Mouse (Mus musculus) midbrain, embryonic 10.5 days (tissue): ENCODE results near the gene Uap1l1. TPM values are rescaled to one million over a fixed set of nuclear protein-coding genes. Genes with fewer than 3 reads are reported as not detected.

ENCODE experiments used
- DNase-seq: peaks from one replicate; pipeline ENCODE4 v3.0.0-alpha.2; 2017; ENCODE audit warnings: low spot score
- H3K27ac ChIP-seq: fragments of 300-500 bp; sonication (generic); replicated peaks from 2 replicates; pipeline ENCODE4 v1.5.1; 2016; ENCODE audit warnings: mild to moderate bottlenecking
- H3K27me3 ChIP-seq: fragments of 300-500 bp; sonication (generic); 2 replicates; pipeline ENCODE4 v1.6.1; 2016; ENCODE audit warnings: low read depth, mild to moderate bottlenecking; ENCODE audit not compliant: poor library complexity, severe bottlenecking
- H3K36me3 ChIP-seq: fragments of 300-500 bp; sonication (generic); 2 replicates; pipeline ENCODE4 v1.6.1; 2016; ENCODE audit warnings: mild to moderate bottlenecking, moderate library complexity
- H3K4me1 ChIP-seq: fragments of 300-500 bp; sonication (generic); 2 replicates; pipeline ENCODE4 v1.6.1; 2016
- H3K4me3 ChIP-seq: fragments of 300-500 bp; sonication (generic); 2 replicates; pipeline ENCODE4 v1.5.1; 2016; ENCODE audit warnings: mild to moderate bottlenecking, moderate library complexity
- H3K9me3 ChIP-seq: fragments of 300-500 bp; sonication (generic); replicated peaks from 2 replicates; pipeline ENCODE4 v1.6.1; 2016; ENCODE audit warnings: mild to moderate bottlenecking
- WGBS: fragments of 180-500 bp; shearing (Covaris S2); methylation state at CpG from one replicate; pipeline ENCODE4 v1.1.7; 2016; 5-methylcytosine and 5-hydroxymethylcytosine counted together
- polyA plus RNA-seq: library from polyadenylated mRNA; unstranded; fragments of >200 nt; fragmentation: Nextera tagmentation; extraction: Ambion mirVana; gene quantifications from 2 replicates; pipeline ENCODE4 v1.2.1, GENCODE M21; 2016

Gene Uap1l1
- polyA plus RNA-seq, 1 experiment from 2014 or later, result 8.4 TPM

- Histone ChIP-seq H3K36me3 (peaks cover under 1% of the 10 kb centered on the region; the same call in 1 of the 2 replicates), H3K27ac (no peak overlapping the region), H3K4me3 (no peak overlapping the region), H3K27me3 (no peaks in the 10 kb centered on the region), H3K9me3 (no peaks in the 10 kb centered on the region), H3K4me1 (peaks cover 14% of the 10 kb centered on the region)
- DNase-seq, result peak; percentile 36
- WGBS, result 40% methylated on average over 7 of the region's 7 CpGs
These were observed 37.0 kb downstream of the Uap1l1 start for GRCm38 (mm10) chr2:25328440-25328839.

- no peak overlapping the region for H3K4me3 ChIP-seq
- H3K9me3 ChIP-seq, result no peaks in the 10 kb centered on the region
- H3K36me3 ChIP-seq, result no peaks in the 10 kb centered on the region
- H3K27me3 ChIP-seq, result peaks cover 11% of the 10 kb centered on the region; the same call in 1 of the 2 replicates
- H3K27ac ChIP-seq, result no peak overlapping the region
- WGBS, result 88% methylated on average over 2 of the region's 2 CpGs
- no peak for DNase-seq
- peaks cover under 1% of the 10 kb centered on the region for H3K4me1 ChIP-seq
These were observed 39.4 kb downstream of the Uap1l1 start for GRCm38 (mm10) chr2:25326036-25326435.

- H3K9me3 ChIP-seq, result no peaks in the 10 kb centered on the region
- 45% methylated on average over 2 of the region's 2 CpGs for WGBS
- peaks cover 10% of the 10 kb centered on the region for H3K4me1 ChIP-seq
- H3K36me3 ChIP-seq, result no peaks in the 10 kb centered on the region
- DNase-seq, result no peak
- peaks cover 70% of the 10 kb centered on the region for H3K27me3 ChIP-seq
- H3K27ac ChIP-seq, result no peak overlapping the region
- H3K4me3 ChIP-seq, result no peak overlapping the region
These were observed 45.4 kb downstream of the Uap1l1 start for GRCm38 (mm10) chr2:25320084-25320483.

GRCm38 (mm10) chr2:25318971-25319773 lies 46.3 kb downstream of the Uap1l1 start, which contains the start of gene Grin1:
Gene Grin1, minus strand, starts transcription at chr2:25319187.
- Histone ChIP-seq H3K4me3 (peak within 1 kb of the TSS; percentile 53), H3K27ac (no peak within 1 kb of the TSS), H3K27me3 (peaks cover 79% of the 10 kb centered on the region), H3K9me3 (no peaks in the 10 kb centered on the region), H3K36me3 (no peaks in the 10 kb centered on the region), H3K4me1 (peaks cover 10% of the 10 kb centered on the region)
- 10% methylated on average over 58 of the region's 58 CpGs for WGBS
- DNase-seq, result peak; percentile 73

GRCm38 (mm10) chr2:25318119-25318966 lies 47.1 kb downstream of the Uap1l1 start:
- H3K36me3 ChIP-seq, result no peaks in the 10 kb centered on the region
- peak overlapping the region; percentile 53 for H3K4me3 ChIP-seq
- no peak overlapping the region for H3K27ac ChIP-seq
- 7% methylated on average over 31 of the region's 31 CpGs for WGBS
- peaks cover 87% of the 10 kb centered on the region for H3K27me3 ChIP-seq
- peaks cover 10% of the 10 kb centered on the region for H3K4me1 ChIP-seq
- DNase-seq, result no peak
- no peaks in the 10 kb centered on the region for H3K9me3 ChIP-seq

- peaks cover 100% of the 10 kb centered on the region for H3K27me3 ChIP-seq
- no peak overlapping the region for H3K27ac ChIP-seq
- no peaks in the 10 kb centered on the region for H3K36me3 ChIP-seq
- no peak overlapping the region for H3K4me3 ChIP-seq
- 6% methylated on average over 11 of the region's 11 CpGs for WGBS
- DNase-seq, result no peak
- peaks cover 6% of the 10 kb centered on the region; the same call in 1 of the 2 replicates for H3K4me1 ChIP-seq
- no peaks in the 10 kb centered on the region for H3K9me3 ChIP-seq
These were observed 54.0 kb downstream of the Uap1l1 start for GRCm38 (mm10) chr2:25311491-25311891.

GRCm38 (mm10) chr2:25310969-25311368 lies 54.5 kb downstream of the Uap1l1 start:
- H3K4me1 ChIP-seq, result peaks cover 6% of the 10 kb centered on the region; the same call in 1 of the 2 replicates
- H3K27me3 ChIP-seq, result peaks cover 100% of the 10 kb centered on the region
- H3K4me3 ChIP-seq, result no peak overlapping the region
- no peaks in the 10 kb centered on the region for H3K9me3 ChIP-seq
- DNase-seq, result no peak
- H3K36me3 ChIP-seq, result no peaks in the 10 kb centered on the region
- 2% methylated on average over 22 of the region's 22 CpGs for WGBS
- H3K27ac ChIP-seq, result no peak overlapping the region

GRCm38 (mm10) chr2:25310180-25310579 lies 55.3 kb downstream of the Uap1l1 start:
- DNase-seq, result no peak
- no peaks in the 10 kb centered on the region for H3K36me3 ChIP-seq
- H3K4me3 ChIP-seq, result no peak overlapping the region
- WGBS, result 58% methylated on average over 10 of the region's 10 CpGs
- peaks cover 100% of the 10 kb centered on the region for H3K27me3 ChIP-seq
- no peak overlapping the region for H3K27ac ChIP-seq
- peaks cover 12% of the 10 kb centered on the region for H3K4me1 ChIP-seq
- no peaks in the 10 kb centered on the region for H3K9me3 ChIP-seq

Other genes starting within 250 kb of the Uap1l1 start
- 65.8 and 74.1 TPM in 2 replicates for gene Nrarp, start 184.9 kb downstream of the Uap1l1 start, polyA plus RNA-seq
- gene Tor4a, start 168.8 kb downstream of the Uap1l1 start, polyA plus RNA-seq, result 1.3 and 1.9 TPM in 2 replicates
- gene Nelfb, start 154.2 kb downstream of the Uap1l1 start, polyA plus RNA-seq, result 131 and 140 TPM in 2 replicates
- gene Stpg3, start 151.0 kb downstream of the Uap1l1 start, polyA plus RNA-seq, result not detected in 2 replicates
- 0.62 TPM in 1 of 2 replicates, not detected in the other for gene Fam166a, start 146.9 kb downstream of the Uap1l1 start, polyA plus RNA-seq
- 682 and 743 TPM in 2 replicates for gene Tubb4b, start 141.0 kb downstream of the Uap1l1 start, polyA plus RNA-seq
- gene Slc34a3, start 131.3 kb downstream of the Uap1l1 start, polyA plus RNA-seq, result not detected in 2 replicates
- gene Rnf224, start 128.9 kb downstream of the Uap1l1 start, polyA plus RNA-seq, result not detected in 2 replicates
- gene Rnf208, start 123.4 kb downstream of the Uap1l1 start, polyA plus RNA-seq, result 28.3 and 32.0 TPM in 2 replicates
- 0.21 and 0.22 TPM in 2 replicates for gene Cysrt1, start 123.2 kb downstream of the Uap1l1 start, polyA plus RNA-seq
- gene AL732309.1, start 118.8 kb downstream of the Uap1l1 start, polyA plus RNA-seq, result 7.2 and 8.6 TPM in 2 replicates
- 19.1 and 20.2 TPM in 2 replicates for gene Tmem203, start 110.2 kb downstream of the Uap1l1 start, polyA plus RNA-seq
- gene Tprn, start 103.1 kb downstream of the Uap1l1 start, polyA plus RNA-seq, result 7.5 and 7.8 TPM in 2 replicates
- gene Ssna1, start 93.2 kb downstream of the Uap1l1 start, polyA plus RNA-seq, result 243 and 252 TPM in 2 replicates
- 141 and 153 TPM in 2 replicates for gene Anapc2, start 93.2 kb downstream of the Uap1l1 start, polyA plus RNA-seq
- not detected in 2 replicates for gene Tmem210, start 77.5 kb downstream of the Uap1l1 start, polyA plus RNA-seq
- gene Lrrc26, start 75.8 kb downstream of the Uap1l1 start, polyA plus RNA-seq, result not detected in 2 replicates
- gene Grin1, start 46.5 kb downstream of the Uap1l1 start, polyA plus RNA-seq, result 1.5 and 1.8 TPM in 2 replicates
- 55.6 and 62.8 TPM in 2 replicates for gene Man1b1, start 33.3 kb downstream of the Uap1l1 start, polyA plus RNA-seq
- 16.2 and 20.2 TPM in 2 replicates for gene Dpp7, start 9.3 kb downstream of the Uap1l1 start, polyA plus RNA-seq
- 73.4 and 86.4 TPM in 2 replicates for gene Sapcd2, start 6.6 kb upstream of the Uap1l1 start, polyA plus RNA-seq
- 0.26 TPM in 1 of 2 replicates, not detected in the other for gene Entpd2, start 30.2 kb upstream of the Uap1l1 start, polyA plus RNA-seq
- 80.6 and 125 TPM in 2 replicates for gene Npdc1, start 33.7 kb upstream of the Uap1l1 start, polyA plus RNA-seq
- not detected in 2 replicates for gene Fut7, start 57.6 kb upstream of the Uap1l1 start, polyA plus RNA-seq
- 6.2 and 8.1 TPM in 2 replicates for gene Abca2, start 63.0 kb upstream of the Uap1l1 start, polyA plus RNA-seq
- 1.1 and 1.9 TPM in 2 replicates for gene Clic3, start 91.2 kb upstream of the Uap1l1 start, polyA plus RNA-seq
- gene Paxx, start 95.4 kb upstream of the Uap1l1 start, polyA plus RNA-seq, result 17.4 and 26.4 TPM in 2 replicates
- 0.16 TPM in 1 of 2 replicates, not detected in the other for gene Ptgds, start 104.4 kb upstream of the Uap1l1 start, polyA plus RNA-seq
- not detected in 2 replicates for gene Lcn12, start 128.2 kb upstream of the Uap1l1 start, polyA plus RNA-seq
- gene Fbxw5, start 135.1 kb upstream of the Uap1l1 start, polyA plus RNA-seq, result 91.2 and 108 TPM in 2 replicates
- 5.2 and 5.6 TPM in 2 replicates for gene C8g, start 136.0 kb upstream of the Uap1l1 start, polyA plus RNA-seq
- 38.9 and 41.4 TPM in 2 replicates for gene Traf2, start 181.3 kb upstream of the Uap1l1 start, polyA plus RNA-seq
- gene Edf1, start 192.2 kb upstream of the Uap1l1 start, polyA plus RNA-seq, result 344 and 364 TPM in 2 replicates
- 6.7 and 7.8 TPM in 2 replicates for gene Mamdc4, start 209.2 kb upstream of the Uap1l1 start, polyA plus RNA-seq
- 159 and 187 TPM in 2 replicates for gene Phpt1, start 209.5 kb upstream of the Uap1l1 start, polyA plus RNA-seq
- 0.05 and 0.27 TPM in 2 replicates for gene Ajm1, start 216.1 kb upstream of the Uap1l1 start, polyA plus RNA-seq
- gene Rabl6, start 242.8 kb upstream of the Uap1l1 start, polyA plus RNA-seq, result 71.2 and 75.1 TPM in 2 replicates